Mouse (Mus musculus) olfactory bulb, adult 2 months (tissue): ENCODE measurements around the gene Galnt13.

Experiments used
- CTCF ChIP-seq: fragments of 200-500 bp; IDR thresholded peaks from 2 replicates; pipeline ENCODE4 v1.5.1; 2012; ENCODE audit warnings: low read depth, mild to moderate bottlenecking, low read length, moderate library complexity; ENCODE audit not compliant: insufficient read depth
- POLR2A ChIP-seq: fragments of 200-500 bp; IDR thresholded peaks from 2 replicates; pipeline ENCODE4 v1.6.1; 2012; ENCODE audit warnings: mild to moderate bottlenecking, low read depth, low read length, moderate library complexity; ENCODE audit not compliant: insufficient read depth

DNA sequence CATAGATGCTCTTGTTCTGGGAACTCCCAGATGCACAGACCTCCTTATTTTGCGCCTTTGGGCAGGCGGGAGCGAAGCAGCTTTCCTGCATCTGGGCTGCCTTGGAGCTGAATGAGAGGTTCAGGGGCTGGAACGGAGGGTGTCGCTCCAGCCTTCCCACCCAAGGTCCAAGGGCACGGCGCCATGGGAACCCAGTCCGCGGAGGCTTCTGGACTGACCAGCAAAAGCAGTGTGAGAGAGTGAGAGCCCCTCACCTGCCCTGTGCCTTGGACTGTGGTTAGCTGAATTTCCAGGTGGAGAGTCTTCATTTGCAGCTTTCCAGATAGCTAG is 1.3 kb downstream of the Galnt13 start:
- TF ChIP-seq POLR2A (no peak), CTCF (no peak)
